Mouse (Mus musculus) urinary bladder, postnatal 14 days (tissue): ENCODE measurements around the gene Arl14ep.
A peak's percentile ranks its signal among the peaks of the same experiment; 100 is the strongest.
"Not testable (repeated sequence)": the region's sequence is repeated elsewhere in the genome, so short reads cannot be mapped to it uniquely, and the experiment has no call there.

Source experiments
- DNase-seq: peaks from one replicate; pipeline ENCODE4 v3.0.0; 2021; ENCODE audit warnings: low spot score

The Arl14ep gene

DNA sequence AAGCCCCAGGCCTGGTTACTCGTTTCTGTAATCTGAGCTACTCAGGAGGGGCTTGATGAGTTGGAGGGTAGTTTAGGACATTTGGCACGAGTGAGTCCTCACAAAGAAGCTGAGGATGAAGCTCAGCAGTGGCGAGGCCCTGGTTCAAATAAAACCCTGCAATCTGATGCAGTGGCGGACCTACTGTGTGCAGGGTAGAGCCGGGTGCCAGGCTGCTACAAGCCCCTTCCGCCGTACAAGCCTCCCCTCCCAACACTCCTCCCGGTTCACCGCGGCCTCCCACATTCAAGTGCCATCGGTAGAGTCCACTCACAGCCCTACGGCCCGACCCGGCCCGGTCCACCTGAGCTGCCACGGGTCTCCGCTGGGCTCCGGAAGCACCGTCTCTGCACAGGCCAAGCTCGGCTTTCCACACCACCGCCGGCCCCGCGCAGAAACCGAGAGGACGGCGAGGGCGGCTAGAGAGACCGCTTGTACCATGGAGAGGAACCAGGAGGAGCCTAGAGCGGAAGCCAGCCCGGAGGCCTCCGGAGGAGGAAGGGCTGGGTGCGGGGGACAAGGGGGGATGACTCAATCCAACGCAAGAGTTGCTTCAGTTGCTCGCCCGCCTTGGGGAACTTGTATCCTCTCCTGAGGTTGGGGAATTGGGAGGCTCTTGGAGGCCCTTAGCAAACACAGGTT, at the start of gene Arl14ep:
Arl14ep (minus strand) TSS at position 466 of the 681 bp plus-strand sequence.
- peak; percentile 84 for DNase-seq

DNA sequence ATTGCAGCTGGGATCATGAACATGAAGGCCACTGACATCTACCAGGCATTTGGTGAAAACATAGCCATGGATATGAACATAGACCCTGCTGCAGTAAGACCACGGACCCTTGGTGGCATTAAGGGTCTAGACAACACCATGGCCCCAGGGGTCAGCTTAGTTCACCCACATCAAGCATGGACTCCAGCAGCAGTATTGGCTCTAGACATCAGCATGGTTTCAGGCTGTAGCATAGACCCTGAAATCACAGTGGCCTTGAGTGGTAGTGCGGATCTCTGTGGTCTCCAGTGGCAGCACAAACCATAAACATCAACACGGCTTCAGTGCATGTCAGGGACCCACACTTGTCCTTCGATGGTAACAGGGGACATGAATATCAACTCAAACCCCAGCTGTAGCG, 48.5 kb upstream of the Arl14ep start:
- DNase-seq = no peak

- no peak for DNase-seq
Observed at GRCm38 (mm10) chr2:107019331-107019730, 45.1 kb upstream of the Arl14ep start.

GRCm38 (mm10) chr2:107013161-107013560, 38.9 kb upstream of the Arl14ep start:
- DNase-seq = no peak

DNA sequence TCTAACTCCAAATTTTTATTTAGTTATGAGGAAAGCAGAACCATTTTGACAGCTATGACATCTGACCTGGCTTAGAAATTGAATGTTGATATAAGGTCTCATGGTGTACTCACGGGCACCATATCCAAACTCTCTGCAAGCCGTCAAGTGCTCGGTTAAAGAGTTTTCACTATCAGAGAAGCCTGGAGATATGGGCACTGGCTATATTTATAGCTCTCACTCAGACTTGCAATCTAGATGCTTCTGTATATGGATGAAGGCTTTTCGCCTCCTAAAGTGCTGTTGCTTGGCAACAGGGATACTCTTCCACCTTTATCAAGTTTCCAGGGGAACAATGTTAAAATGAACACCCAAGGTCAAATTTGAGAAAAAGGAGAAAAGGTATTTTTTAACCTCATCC, 38.1 kb upstream of the Arl14ep start:
- no peak for DNase-seq

DNA sequence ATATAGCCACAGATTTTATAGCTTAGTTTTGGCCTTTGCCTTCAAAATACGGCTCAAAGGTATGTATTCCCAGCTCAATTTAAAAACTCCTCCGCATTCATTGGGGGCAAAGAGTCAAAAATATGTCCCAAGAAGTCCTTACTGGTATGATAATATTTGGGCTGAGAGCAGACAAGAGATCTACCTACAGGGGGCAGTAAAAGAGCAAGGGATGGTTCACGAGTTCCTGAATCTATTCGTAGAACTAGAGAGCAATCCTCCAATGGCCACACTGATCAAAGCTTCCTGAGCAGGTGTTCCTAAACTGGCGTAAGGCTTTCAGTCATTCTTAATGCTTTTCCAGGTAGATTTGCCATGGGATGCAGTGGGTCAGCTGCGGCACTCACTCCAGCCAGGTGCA, 35.9 kb upstream of the Arl14ep start:
- DNase-seq = no peak

GRCm38 (mm10) chr2:107006378-107006777, 32.2 kb upstream of the Arl14ep start:
- no peak for DNase-seq

DNA sequence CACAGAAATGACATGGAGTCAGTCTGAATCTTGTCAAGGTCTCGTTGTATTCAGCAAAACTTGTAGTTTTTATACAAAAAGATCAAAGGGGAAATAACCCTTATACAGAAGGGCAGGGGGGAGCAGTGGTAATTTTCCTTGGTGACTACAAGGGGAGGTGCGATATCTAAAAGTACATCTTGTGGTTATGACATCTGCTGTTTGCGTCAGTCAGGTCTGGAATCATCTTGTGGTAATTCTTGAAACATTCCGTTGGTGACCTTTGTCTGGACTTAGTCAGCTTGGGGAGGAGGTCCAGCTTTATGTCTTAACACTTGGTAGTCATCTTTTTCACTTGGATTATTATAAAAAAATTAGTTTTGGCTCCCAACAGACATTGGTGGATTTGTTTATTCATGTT, 31.7 kb upstream of the Arl14ep start:
- DNase-seq = not testable (repeated sequence)

GRCm38 (mm10) chr2:106991261-106991660, 17.0 kb upstream of the Arl14ep start:
- DNase-seq = no peak

GRCm38 (mm10) chr2:106984945-106985344, 10.7 kb upstream of the Arl14ep start:
- no peak for DNase-seq

GRCm38 (mm10) chr2:106982503-106982902, 8.3 kb upstream of the Arl14ep start:
- no peak for DNase-seq

GRCm38 (mm10) chr2:106976472-106976871, 2.2 kb upstream of the Arl14ep start:
- DNase-seq = no peak

DNA sequence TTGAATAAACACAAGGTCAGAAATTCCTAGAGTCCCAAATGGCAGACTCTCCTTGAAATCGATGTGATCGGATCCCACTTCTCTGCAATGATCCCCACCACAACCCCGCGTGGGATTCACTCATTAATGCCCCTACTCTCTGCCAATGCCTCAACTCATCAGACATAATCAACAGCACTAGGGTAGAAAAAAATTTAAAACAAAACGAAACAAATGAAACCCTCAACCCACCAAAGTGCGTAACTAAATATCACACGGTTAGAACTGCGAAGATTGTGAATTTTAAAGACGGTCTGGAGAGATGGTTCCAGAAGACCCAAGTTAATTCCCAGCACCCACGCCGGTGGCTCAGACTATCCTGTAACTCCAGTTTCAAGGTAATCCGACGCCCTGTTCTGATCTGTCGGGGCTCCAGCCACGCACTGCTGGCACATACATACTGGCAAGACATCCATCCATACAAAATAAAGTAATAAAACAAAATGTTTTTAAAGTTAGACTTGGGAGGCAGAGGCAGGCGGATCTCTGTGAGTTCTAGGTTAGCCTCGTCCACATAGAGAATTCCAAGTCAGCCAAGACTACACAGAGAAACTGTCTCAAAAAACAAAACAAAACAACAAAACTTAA, 779 bp downstream of the Arl14ep start:
- DNase-seq = no peak

- DNase-seq = no peak
Observed at GRCm38 (mm10) chr2:106972851-106973250, 1.4 kb downstream of the Arl14ep start.

- DNase-seq = no peak
Observed at GRCm38 (mm10) chr2:106970971-106971370, 3.3 kb downstream of the Arl14ep start.

- no peak for DNase-seq
Observed at GRCm38 (mm10) chr2:106968320-106968719, 5.9 kb downstream of the Arl14ep start.

DNA sequence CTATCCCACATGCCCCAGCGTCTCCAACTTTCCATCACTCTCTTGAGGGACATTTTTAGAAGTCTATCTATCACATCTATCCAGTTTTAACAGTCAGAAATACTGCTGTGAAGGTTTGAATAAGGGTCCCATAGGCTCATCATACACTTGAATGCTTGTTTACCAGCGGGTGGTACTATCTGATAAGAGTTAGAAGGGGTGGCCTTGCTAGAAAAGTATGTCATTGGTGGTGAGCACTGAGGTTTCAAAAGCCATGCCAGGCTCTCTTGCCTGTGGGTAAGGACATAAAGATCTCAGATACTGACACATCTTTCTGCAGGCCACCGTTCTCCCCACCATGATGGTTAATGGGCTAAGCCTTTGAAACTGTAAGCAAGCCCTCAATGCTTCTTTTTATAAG, 10.7 kb downstream of the Arl14ep start:
- DNase-seq = no peak

GRCm38 (mm10) chr2:106961650-106962049, 12.6 kb downstream of the Arl14ep start:
- no peak for DNase-seq

GRCm38 (mm10) chr2:106961066-106961465, 13.2 kb downstream of the Arl14ep start:
- no peak for DNase-seq

DNA sequence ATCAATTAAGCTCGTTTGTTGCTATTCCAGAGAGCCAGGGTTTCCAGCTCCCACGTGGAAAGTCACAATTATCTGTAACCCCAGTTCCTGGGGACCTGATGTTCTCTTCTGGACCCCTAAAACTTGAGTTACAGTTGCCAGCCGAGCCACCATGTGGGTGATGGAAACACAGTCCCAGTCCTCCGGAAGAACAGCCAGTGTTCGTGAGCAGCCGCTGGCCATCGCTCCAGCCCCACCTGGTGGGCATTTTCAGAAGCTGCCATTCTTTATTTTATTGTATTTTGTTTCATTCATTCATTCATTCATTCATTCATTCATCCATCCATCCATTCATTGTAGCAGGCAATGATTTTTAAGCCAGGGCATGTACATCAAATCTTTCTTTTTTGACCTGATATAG, 14.0 kb downstream of the Arl14ep start:
- no peak for DNase-seq

GRCm38 (mm10) chr2:106959380-106959779, 14.8 kb downstream of the Arl14ep start:
- DNase-seq = no peak

DNA sequence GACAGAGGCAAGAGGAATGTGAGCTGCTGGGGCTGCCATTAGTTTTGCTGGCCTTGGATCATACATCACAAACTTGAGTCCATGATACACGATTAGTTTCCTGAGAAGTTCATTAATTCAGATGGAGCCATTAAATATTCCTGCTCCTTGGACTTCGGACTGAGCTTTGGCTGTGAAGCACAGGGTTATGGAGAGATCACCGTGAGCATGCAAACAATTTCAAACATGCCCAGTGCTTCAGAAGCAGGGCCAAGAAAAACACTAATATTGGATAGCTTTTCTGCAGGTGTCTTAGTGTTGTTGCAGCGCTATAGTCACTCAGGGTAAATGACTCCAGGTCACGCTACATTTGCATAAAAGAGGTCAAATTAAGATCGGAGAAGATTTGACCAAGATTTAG, 15.3 kb downstream of the Arl14ep start:
- DNase-seq = no peak

- DNase-seq = no peak
Observed at GRCm38 (mm10) chr2:106956146-106956545, 18.1 kb downstream of the Arl14ep start.

- DNase-seq = peak; percentile 8
Observed at GRCm38 (mm10) chr2:106955621-106956020, 18.6 kb downstream of the Arl14ep start.
